Mouse (Mus musculus) ovary, postnatal 36 days (tissue): ENCODE measurements at regions not wholly inside any gene's neighbourhood (a gene's known extent, or its start where the extent isn't known, plus 50 kb on each side); places are given as distances from the start of the nearest gene placed in this dataset.

Experiments used
- DNase-seq: peaks from one replicate; pipeline ENCODE4 v3.0.0; 2022; ENCODE audit warnings: low spot score, mixed read lengths

DNA sequence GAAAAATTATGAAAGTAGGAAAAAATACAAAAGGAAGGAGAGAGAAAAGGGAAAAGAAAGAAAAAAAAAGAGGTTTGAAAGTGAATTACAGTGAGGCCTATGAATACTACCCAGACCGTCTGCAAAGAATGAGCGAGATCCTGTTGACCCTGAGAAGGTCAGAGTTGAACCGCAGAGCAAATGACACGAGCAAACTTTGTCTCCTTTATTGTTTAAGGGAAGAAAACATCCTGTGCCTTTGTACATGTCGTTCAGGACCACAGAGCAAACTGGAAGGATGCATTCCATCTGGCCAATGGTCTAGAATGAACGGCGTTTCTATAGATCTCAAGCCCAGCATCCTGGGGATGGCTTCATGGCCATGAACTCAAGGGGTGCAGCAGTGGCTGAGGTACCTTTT, 270.6 kb upstream of the Zfp637 start:
- DNase-seq = no peak

DNA sequence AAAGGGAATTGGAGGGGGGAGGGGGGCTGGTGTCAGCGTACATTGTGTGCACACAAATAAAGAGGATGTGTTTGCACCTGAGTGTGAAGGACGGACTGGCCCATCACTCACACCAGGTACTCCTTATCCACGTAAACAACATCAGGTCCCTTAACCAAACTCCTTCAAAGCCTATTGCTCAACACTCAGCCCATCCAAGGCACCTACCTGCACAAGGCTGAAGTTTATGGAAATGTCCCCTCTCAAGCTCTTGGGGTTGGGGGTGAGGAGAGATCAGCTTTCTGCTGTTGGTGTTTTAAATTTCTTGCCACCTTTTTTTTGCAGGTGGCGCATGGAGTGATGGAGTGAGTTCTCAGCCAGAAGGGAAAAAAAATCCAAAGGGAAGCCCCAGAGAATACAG, 270.2 kb upstream of the Zfp637 start:
- no peak for DNase-seq

DNA sequence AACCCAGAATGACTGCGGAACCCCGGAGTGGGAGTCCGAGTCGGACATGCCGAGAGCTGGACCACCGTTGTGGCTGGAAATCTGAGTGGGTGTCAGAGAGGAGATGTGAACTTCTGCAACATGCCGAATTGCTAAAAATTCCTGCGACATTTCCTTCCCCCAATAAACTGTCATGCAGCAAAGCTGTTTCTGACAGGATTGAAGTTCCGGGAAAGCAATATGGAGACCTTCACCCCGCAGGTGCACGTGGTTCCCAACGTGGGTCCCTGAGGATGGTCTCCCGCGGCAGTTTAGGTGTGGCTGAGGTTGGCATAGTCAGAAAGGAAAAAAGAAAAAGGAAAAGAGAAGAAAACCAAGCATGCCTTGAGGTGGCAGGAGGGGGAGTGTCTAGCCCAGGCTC, 269.0 kb upstream of the Zfp637 start:
- no peak for DNase-seq

DNA sequence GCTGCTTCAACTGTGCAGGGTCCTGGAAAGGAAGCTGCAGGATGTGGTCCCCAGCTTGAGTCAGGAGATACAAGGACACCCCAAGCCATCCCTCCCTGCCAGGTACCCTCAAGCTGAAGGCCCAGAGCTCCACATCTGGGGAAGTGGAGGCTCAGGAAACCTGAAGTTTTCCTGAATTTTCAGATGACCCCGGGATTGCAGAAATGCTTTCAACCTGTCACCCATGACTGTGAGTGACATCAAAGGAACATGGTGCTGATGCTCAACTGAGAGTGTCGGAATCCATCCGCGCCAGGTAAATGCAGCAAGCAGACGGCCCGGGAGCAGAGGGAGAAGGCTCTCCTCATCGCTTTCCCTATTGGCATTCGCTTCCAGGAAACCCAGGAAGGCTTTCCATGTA, 267.6 kb upstream of the Zfp637 start:
- no peak for DNase-seq

DNA sequence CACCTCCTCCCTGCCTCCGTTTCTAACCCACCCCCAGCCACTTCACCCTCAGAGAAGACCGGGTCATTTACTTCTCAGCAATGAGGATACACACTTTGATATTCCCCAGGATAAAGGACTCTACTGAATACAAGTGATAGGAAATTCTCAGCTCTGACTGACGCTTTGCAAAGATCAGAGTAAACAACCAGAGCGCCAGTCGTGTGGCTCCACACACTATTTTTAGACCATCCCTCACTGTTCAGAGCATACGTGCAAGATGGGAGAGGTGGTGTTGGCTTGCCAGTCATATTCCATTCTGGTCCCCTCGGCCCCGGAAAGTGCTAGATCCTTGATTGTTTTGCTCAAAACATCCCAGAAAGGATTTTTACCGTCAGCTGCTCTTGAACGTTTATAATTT, 266.8 kb upstream of the Zfp637 start:
- no peak for DNase-seq

DNA sequence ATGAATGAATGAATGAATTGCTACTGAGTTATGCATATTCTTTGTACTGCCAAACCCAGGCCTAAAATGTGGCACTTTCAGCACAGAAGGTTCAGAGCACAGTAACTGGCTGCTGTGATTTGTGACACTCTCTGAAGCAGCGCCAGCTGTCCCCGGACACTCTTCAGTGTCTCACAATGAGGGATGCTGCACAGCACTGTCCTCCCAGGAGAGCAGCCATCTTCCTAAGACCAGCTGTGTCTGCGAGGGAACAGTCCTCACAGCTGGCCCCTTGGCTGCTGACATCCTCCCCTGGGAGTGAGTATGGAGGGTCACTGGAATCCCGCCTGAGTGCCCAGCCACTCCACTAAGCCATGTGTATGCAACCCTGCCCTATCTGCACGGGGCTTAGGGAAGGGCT, 265.9 kb upstream of the Zfp637 start:
- no peak for DNase-seq

DNA sequence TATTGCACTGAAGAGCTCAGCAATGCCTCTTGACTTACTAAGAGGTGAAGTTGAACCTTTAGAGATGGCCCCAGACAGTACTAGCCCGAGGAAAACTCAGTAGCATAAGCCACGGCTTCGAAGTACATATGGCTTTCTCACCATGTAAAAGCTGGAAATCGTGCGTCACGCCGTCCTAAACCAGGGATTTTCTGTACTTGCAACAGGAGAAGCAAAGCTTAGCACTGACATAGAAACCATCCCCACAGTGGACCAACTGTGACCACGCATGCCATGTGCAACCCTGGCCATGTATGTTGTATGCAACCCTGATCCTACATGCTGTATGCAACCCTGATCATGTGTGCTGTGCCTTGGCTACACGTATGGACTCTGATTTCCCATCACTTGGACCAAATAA, 265.0 kb upstream of the Zfp637 start:
- DNase-seq = no peak

DNA sequence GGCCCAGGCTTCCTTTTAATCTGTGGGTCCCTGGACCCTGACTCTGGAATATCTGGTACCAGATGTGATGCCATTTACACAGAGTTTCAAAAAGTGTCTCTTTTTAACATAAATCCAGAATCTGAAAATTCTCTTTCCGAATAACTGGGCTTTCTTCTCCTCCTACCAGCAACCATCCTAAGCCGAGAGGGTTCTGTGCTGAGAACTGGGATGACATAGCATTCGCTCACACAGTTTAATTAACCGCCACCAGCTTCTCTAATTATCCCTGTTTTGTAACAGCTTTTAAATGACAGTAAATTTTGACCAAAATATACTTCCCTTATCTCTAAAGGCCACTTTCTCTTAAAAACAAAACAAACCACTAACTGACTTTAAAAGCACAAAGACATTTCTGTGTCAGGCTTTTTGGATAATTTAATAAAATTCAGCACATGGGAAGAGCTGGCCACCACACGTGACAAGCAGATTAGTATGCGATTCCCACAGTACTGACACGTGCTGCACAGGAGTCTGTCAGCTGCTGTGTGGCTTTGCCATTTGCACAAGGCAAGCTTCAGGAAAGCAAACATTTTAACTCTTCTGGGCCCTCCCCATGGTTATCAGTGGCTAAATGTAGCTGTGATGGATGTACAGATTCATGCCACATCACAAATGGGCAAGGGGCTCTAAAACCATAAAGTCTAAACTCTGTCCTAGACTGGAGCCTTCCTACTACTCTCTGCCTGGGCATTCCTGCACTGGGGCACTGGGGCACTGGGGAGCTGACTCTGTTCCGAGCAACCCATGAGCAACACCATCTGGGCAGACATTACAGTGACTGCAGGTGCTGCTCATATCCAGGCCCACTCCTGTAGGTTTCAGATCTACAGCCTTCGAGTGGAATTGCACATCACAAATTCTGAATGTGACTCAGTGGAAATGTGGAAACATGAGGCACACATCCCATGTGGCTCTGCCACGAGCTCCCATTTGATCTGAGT, 263.1 kb upstream of the Zfp637 start:
- DNase-seq = no peak

DNA sequence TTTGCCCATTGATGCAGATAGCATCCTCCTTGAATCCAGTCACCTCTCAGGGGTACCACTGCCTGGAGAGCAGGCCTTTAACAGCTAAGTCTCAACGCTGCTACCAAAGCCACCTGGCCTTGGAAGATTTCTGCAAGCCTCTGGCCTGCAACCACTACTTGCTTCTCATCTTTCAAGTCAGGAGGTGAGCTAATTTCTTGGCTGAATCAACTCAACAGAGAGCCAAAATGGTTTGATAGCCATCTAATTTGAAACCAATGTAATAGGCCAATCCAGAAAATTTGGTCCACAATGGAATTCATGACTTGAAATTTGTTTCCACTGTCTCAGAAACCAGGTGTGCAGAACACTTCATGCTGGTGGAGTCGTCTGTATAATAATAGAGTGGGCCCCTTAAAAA, 260.0 kb upstream of the Zfp637 start:
- DNase-seq = no peak

DNA sequence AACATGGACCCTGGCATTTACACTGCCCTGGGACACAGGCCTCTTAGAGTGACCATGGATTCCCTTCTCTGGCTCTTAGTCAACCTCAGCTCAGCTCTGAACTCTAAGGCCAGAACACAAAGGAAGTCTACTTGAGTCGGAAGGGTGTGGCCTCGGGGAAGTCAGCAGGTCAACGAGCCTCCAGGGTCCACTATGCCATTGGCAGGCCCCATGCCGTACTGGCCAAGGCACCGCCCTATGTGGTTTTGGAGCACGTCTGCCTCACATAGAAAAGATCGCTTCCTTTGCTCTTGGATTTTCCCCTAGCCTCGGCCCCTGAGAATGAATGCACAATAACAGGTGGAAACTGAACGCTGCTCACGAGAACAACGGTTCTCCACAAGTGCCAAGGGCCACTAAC, 257.9 kb upstream of the Zfp637 start:
- DNase-seq = no peak

DNA sequence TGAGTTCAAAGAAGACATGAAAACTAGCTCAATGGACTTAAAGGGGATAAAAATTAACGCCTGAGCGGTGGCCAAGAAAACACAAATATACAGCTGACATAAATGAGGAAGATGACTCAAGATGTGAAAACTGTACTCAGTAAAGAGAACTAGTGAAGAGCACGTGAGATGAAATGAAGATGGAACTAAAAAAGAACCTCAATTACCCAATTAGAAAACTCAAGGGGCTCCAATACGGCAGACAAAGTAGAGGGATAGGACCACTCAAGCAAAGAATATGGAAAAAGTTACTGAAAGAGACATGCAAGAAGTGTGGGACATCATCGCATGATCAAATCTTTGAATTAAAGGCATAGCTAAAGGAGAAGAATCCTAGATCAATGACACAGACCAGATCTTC, 256.4 kb upstream of the Zfp637 start:
- DNase-seq = no peak

DNA sequence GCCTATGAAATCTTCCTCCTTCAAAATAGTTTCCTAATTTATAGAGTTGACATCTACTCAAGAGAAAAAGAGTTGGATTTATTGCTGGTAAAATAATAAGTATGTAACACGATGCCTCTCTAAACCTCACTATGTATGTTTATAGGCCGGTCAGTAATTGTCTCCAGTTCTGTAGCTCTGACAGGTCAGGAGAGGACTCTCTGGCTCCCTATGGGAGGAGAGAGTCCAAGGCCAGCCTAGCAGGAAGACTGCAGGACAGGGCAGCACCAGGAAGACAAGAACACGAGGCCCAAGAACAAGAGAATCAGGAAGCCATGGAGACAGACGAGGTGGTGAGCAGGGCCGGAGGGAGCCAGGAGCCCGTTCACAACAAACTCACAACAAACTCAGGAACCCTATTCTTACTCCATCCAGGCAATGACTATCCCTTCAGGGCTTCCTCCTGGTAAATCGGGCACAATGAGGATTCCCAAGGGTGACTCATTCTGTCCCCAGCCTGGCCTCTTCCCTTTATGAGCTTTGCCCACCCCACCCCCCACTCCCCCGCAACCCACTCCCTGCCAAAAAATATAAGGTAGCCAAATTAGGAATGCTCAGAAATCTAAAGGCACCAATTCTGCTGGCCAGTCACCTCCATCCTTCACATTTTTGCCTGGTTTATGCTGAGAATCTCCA, 244.7 kb upstream of the Zfp637 start:
- no peak for DNase-seq

DNA sequence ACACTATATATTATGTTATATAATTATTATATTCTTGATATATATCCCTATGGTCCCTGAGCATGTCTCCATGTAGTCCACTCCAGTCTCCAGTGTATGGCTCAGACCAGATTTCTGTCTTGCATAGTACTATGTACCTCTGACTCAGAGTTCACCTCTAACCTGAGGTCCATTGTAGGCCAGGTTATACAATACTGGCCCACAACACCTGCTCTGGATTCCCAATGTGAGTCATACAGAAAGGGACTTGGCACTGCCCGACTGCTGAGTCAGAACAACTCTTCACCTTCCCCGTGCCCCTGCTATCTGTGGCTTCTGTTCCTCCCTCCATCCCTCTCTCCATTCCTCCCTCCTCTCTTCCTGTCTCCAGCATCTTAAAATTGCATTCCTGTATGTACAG, 236.1 kb upstream of the Zfp637 start:
- no peak for DNase-seq

DNA sequence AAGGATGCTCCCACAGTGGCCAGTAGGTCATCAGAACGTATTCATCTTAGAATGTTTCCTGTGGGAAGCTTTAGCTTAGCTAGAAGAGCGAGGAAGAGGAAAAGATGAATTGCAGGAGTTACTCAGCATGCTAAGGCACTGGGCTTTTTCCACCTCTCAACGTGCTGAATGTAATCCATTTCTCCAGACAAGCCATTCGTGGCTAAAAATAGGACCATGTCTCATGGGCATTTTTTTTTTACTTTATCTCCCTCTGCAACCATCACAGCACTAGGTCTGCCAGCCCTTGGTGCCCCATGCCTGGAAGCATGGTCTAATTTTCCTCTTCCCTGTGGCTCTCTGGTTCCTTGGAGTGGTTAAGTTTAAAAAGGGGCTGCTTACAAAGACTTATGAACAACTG, 235.3 kb upstream of the Zfp637 start:
- DNase-seq = no peak

DNA sequence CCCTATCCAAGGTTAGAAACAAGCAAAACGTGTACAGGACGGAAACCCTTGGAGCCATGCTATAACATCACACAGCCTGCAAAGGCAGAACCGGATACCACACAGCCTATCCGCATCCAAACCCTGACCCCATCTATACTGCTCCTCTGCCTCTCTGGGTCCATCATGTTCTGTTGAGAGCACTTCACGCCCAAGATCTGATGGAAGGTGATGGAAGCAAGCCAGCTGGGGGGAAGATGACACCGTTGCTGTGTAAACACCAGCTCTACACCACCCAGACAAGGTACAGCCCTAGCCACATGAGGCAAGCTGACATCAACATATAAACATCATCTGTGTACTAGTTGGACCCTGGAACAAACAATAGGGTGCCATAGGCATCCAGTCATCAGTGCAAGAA, 234.8 kb upstream of the Zfp637 start:
- no peak for DNase-seq

DNA sequence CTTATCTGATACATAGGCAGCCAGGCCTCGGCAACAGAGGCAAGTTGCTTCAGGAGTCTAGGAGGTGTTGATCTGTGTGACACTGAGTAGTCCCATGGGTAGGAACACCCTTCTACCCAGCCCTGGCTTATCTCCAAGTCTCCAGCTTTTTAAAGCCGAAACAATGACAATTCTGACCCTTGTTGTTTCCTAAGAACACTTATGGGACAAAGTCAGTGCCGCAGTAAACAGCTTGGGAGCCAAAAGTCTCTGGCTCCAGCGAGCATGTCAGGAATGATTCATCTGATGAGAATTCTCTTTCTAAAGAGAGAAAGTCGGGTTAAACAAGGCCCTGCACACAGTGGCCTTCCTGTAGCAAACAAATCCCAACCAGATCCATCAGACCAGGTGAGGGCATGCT, 234.0 kb upstream of the Zfp637 start:
- no peak for DNase-seq

DNA sequence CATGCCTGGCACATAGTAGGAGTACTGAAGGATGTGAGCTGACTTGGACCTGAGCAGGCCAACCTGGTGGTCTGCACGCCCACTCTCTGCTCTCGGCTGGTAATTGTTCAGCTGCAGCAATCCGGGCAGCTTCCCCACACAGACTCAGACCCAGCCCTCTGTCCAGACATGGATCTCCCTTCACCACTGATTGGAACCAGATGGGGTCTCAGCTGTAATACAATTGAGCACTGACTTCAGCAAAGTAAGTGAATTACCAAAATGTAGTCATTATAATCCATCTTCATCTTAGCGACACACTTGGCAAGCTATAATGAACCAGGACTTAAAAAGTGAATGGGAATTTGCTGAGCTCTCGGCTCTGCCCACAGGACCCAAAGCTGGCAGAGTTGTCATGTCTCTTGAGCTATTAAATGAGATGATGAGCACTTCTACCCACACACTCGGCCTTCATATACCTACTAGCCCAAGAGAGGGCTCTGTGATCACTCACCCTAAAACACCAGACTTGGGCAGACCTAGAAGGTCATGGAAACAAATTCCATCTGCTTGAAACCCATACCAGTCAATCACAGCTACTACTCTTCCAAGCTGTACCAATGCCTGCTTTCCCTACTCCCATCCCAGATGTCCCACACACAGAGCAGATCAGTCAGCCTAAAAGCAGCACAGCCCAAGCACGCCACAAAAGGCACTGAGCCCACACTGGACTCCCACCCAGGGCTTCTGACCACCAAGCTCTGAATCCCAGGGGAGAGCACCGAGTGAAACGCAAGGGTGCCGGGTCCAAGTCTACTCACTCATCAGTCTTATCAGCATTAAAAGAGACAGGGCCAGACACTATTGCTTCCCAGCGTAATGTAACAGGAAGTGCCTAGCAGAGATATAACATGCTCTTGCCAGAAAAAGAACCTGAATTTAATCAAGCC, 231.2 kb upstream of the Zfp637 start:
- no peak for DNase-seq

DNA sequence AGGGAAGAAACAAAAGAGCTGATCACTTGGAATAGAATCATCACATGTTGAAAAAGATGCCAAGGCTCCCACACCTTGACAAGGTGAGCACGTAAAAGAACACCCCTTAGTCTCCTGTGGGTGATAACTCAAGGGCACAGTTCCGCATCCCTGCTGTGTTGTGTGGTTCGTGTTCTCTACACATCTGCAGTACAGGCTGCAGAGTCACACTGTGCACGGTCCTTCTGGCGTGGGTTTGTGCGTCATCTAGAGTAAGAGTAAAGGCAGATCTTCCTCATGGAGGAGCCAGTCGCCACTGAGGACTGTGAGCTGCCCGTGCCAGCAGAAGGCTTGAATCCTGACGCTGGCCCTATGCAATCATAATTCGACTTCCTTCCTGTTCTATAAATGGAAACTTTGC, 229.7 kb upstream of the Zfp637 start:
- no peak for DNase-seq

DNA sequence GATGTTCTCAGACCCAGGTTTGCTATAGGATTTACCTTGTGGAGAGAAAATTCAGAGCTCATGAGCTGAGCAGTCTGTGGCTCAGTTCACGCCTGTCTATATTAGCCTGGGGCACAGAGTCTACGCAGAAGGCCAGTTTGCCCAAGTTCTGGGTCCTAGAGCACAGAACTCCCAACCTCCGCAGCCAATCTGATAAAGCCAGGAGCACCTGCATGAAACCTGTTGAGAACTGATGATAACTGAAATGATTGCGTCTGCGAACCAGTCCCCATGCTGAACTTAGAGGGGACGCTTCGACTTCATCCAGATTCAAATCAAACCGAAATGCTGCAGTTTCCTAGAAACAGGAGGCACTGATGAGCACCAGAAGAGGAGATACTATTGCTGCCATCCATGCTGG, 229.0 kb upstream of the Zfp637 start:
- no peak for DNase-seq

DNA sequence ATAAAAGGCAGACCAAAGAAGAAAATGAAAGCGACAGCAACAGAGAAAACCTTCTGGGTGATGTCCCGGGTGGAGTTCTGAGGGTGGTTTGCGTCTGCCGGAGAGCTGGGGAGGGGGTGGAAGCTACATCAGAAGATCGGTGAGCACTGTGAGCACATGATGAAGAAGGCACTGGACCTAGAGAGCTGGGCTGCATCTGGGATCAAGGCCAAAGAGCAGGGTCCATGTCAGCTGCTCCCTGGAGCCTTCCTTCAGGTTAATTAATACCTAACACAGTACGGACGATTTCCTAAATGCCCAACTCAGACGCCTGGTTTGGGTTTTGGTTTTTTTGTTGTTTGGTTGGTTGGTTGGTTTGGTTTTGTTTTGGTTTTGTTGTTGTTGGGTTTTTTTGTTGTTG, 228.6 kb upstream of the Zfp637 start:
- DNase-seq = no peak

DNA sequence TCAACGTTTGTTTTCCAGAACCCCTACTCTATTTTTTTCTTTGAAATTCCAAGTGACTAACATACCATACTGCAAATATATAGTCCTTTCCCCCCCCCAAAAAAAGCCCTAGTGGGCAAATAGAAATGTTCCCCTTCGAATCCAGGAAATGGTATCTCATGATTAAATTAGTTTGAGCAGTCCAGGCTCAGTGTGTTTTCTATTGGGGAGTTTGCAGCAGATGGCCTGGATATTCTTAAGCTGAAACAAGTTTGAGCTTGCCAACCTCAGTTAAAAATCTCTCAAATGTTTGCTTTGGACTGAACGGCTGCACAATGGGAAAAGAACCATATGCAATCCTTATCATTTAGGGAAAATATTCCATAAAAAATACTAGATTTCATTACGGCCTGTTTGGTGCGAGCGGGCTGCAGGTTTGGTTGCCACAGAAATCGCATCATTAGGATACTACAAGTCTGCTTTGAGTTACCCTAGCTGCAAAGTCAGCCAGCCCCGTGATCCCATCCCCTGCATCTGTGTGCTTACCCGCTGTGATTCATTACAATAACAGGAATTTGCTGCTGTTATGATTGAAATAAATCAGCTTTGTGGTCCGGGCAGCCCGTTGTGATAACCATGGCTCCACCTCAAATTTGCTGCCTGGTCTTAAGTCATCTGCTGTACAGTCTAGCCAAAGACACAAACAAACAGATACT, 227.2 kb upstream of the Zfp637 start:
- DNase-seq = no peak

DNA sequence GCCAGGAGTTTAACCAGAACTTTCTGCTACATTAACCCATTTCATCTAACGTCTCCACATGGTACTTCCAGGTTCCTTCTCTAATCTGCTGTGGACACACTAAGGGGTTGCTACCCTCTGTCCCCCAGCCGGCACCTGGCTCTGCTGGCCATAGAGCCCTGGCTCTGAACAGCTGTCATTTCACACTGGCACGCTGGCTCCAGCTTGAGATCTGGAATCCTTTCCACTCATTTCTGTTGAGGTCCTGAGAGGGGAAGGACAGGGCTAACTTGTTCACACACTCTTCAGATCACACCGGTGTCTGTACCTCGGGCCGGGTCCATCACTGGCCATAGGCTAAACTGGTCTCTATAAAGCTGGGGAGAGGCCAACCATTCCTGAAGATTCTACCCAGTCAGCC, 226.6 kb upstream of the Zfp637 start:
- no peak for DNase-seq
